In the genomic region with DNA sequence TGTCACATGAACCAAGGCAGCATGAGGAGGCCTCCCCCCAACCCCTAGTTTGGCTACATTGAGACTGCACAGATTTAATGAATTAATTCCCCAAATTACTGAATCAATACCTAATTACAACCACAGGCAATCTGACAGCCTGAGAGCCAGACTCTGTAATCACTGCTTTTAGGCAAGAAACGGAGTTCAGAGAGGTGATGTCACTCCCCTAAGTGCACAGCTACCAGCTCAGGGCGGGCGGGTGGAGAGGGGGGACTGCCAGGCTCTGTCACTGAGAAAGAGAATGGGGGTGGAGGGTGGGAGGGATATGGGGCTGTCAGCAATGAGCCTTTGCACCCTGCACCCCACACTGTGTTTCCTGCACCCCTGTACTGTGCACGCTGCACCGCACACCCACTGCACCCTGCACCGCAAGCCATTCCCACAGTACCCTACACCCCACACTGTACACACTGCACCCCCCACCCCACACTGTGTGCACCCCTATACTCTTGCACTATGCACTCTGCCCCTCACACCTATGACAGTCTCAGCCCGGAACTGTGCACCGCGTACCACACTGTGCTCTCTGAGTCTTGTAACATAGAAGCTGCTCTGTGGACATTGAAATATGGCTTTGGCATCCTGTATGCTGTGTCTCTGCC, we compare ENCODE assay signal across 26 mouse cellular contexts. TPM values are rescaled to one million over a fixed set of nuclear protein-coding genes. Genes with fewer than 3 reads are reported as not detected.
A peak's percentile ranks its signal among the peaks of the same experiment; 100 is the strongest.
DNase-seq lines count a peak whose midpoint lies in the region; ATAC-seq and TF ChIP-seq lines count a peak whose summit lies in the region.
"Had no signal": no experiment of that assay in that cellular context is flagged by ENCODE, and none has a peak within 500 bp of the region (broad histone marks: within the 10 kb centered on the region; RNA-seq: fewer than 3 reads in every experiment).

No protein-coding gene starts in this region.

- 0 out of 2 replicates have a peak, but pooled peaks have one; percentile 14 for ATAC-seq in heart, embryonic 11.5 days (replicated peaks; ENCODE audit: insufficient number of reproducible peaks, low FRiP score, low TSS enrichment)
- peak; percentile 46; the same call in 1 of the 2 replicates for ATAC-seq in hindbrain, postnatal 0 days
- no peak for ATAC-seq in hindbrain, embryonic 11.5 days (ENCODE audit: low FRiP score)
- peak; percentile 48; the same call in 1 of the 2 replicates for ATAC-seq in midbrain, embryonic 15.5 days (replicated peaks)
- ATAC-seq in midbrain, postnatal 0 days (ENCODE audit: low FRiP score): no peak
- peak; percentile 49; the same call in 1 of the 2 replicates for ATAC-seq in stomach, postnatal 0 days (ENCODE audit: low FRiP score, low TSS enrichment)

- TF ChIP-seq CTCF in hindbrain, postnatal 0 days (IDR thresholded peaks at IDR 0.05; ENCODE audit: low read depth): no peak
- TF ChIP-seq CTCF in midbrain, postnatal 0 days (IDR thresholded peaks at IDR 0.05): no peak
- TF ChIP-seq CTCF in stomach, postnatal 0 days (IDR thresholded peaks at IDR 0.05; ENCODE audit: low read depth): no peak

- no peak overlapping the region for H3K4me2 ChIP-seq in heart, embryonic 11.5 days
- no peak overlapping the region for H3K4me2 ChIP-seq in hindbrain, postnatal 0 days (ENCODE audit: low read depth, low read length)
- H3K4me2 ChIP-seq in hindbrain, embryonic 11.5 days (replicated peaks; ENCODE audit: low read depth, low read length): no peak overlapping the region
- no peak overlapping the region for H3K4me2 ChIP-seq in midbrain, embryonic 15.5 days
- no peak overlapping the region for H3K4me2 ChIP-seq in midbrain, postnatal 0 days (ENCODE audit: low read depth, low read length, poor library complexity, severe bottlenecking)
- H3K4me2 ChIP-seq in stomach, postnatal 0 days (replicated peaks; ENCODE audit: low read depth): no peak overlapping the region
- H3K4me2 ChIP-seq: embryonic facial prominence, embryonic 12.5 days; liver, embryonic 11.5 days; neural tube, embryonic 13.5 days had no signal

- no peak for DNase-seq in heart, adult 9 months (ENCODE audit: low spot score in 2 of 2)
- no peak for DNase-seq in hindbrain, postnatal 0 days (ENCODE audit: low spot score)
- DNase-seq in hindbrain, embryonic 11.5 days (ENCODE audit: low spot score): no peak
- DNase-seq in midbrain, postnatal 0 days (ENCODE audit: low spot score): no peak
- DNase-seq in stomach, postnatal 0 days (ENCODE audit: low spot score): no peak
- DNase-seq in B cell, adult 2 months: no peak
- DNase-seq: cerebellum, adult 8-10 months; gastrocnemius, postnatal 25 days; kidney, adult 11 months; kidney, postnatal 4 days; layer of hippocampus, adult 9-11 months; left cerebral cortex, postnatal 4 days; lung, adult 18-20 months; lung, postnatal 14 days; thymus, postnatal 14 days had no signal

- H3K4me3 ChIP-seq in heart, embryonic 11.5 days (ENCODE audit: low read depth, low read length): no peak overlapping the region
- H3K4me3 ChIP-seq in hindbrain, postnatal 0 days (ENCODE audit: low read length): no peak overlapping the region
- H3K4me3 ChIP-seq in hindbrain, embryonic 11.5 days (ENCODE audit: low read depth, low read length): no peak overlapping the region
- H3K4me3 ChIP-seq in midbrain, embryonic 15.5 days: no peak overlapping the region
- no peak overlapping the region for H3K4me3 ChIP-seq in midbrain, postnatal 0 days (ENCODE audit: low read depth, low read length)
- H3K4me3 ChIP-seq in stomach, postnatal 0 days (ENCODE audit: low read depth, low read length): no peak overlapping the region
- H3K4me3 ChIP-seq: embryonic facial prominence, embryonic 12.5 days; left cerebral cortex, adult 2 months; neural tube, embryonic 13.5 days had no signal

- no peaks in the 10 kb centered on the region for H3K9me3 ChIP-seq in heart, embryonic 11.5 days (replicated peaks; ENCODE audit: control insufficient read depth, low read length)
- no peaks in the 10 kb centered on the region for H3K9me3 ChIP-seq in hindbrain, postnatal 0 days (ENCODE audit: low read length)
- H3K9me3 ChIP-seq in hindbrain, embryonic 11.5 days (ENCODE audit: control insufficient read depth, low read length): no peaks in the 10 kb centered on the region
- H3K9me3 ChIP-seq in midbrain, embryonic 15.5 days: no peaks in the 10 kb centered on the region
- no peaks in the 10 kb centered on the region for H3K9me3 ChIP-seq in midbrain, postnatal 0 days (ENCODE audit: low read length)
- H3K9me3 ChIP-seq in stomach, postnatal 0 days (ENCODE audit: control insufficient read depth, low read length): no peaks in the 10 kb centered on the region
- H3K9me3 ChIP-seq: embryonic facial prominence, embryonic 12.5 days; neural tube, embryonic 13.5 days had no signal

- H3K27me3 ChIP-seq in heart, embryonic 11.5 days (ENCODE audit: control insufficient read depth, insufficient read depth, low read length): peaks cover 26% of the 10 kb centered on the region
- H3K27me3 ChIP-seq in hindbrain, postnatal 0 days (ENCODE audit: insufficient read depth, low read length): no peaks in the 10 kb centered on the region
- H3K27me3 ChIP-seq in hindbrain, embryonic 11.5 days (ENCODE audit: control insufficient read depth, insufficient read depth, low read length): no peaks in the 10 kb centered on the region
- no peaks in the 10 kb centered on the region for H3K27me3 ChIP-seq in midbrain, embryonic 15.5 days (replicated peaks)
- no peaks in the 10 kb centered on the region for H3K27me3 ChIP-seq in midbrain, postnatal 0 days (ENCODE audit: insufficient read depth, low read length)
- no peaks in the 10 kb centered on the region for H3K27me3 ChIP-seq in stomach, postnatal 0 days (ENCODE audit: control insufficient read depth, insufficient read depth, low read length)

- TF ChIP-seq EP300 in stomach, postnatal 0 days (optimal IDR thresholded peaks at IDR 0.05): no peak

- no peak overlapping the region for H3K27ac ChIP-seq in heart, embryonic 11.5 days (ENCODE audit: low read depth, low read length)
- H3K27ac ChIP-seq in hindbrain, postnatal 0 days: no peak overlapping the region
- H3K27ac ChIP-seq in hindbrain, embryonic 11.5 days (ENCODE audit: low read depth, low read length): no peak overlapping the region
- no peak overlapping the region for H3K27ac ChIP-seq in midbrain, embryonic 15.5 days
- H3K27ac ChIP-seq in midbrain, postnatal 0 days (ENCODE audit: low read depth, low read length): no peak overlapping the region
- H3K27ac ChIP-seq in stomach, postnatal 0 days (replicated peaks): no peak overlapping the region
- H3K27ac ChIP-seq: embryonic facial prominence, embryonic 12.5 days; left cerebral cortex, adult 2 months; neural tube, embryonic 13.5 days had no signal

- no peak overlapping the region for H3K9ac ChIP-seq in heart, embryonic 11.5 days (ENCODE audit: low read depth, low read length)
- no peak overlapping the region for H3K9ac ChIP-seq in hindbrain, postnatal 0 days (replicated peaks; ENCODE audit: low read length)
- H3K9ac ChIP-seq in hindbrain, embryonic 11.5 days (ENCODE audit: low read depth, low read length): no peak overlapping the region
- no peak overlapping the region for H3K9ac ChIP-seq in midbrain, embryonic 15.5 days
- no peak overlapping the region for H3K9ac ChIP-seq in midbrain, postnatal 0 days (replicated peaks; ENCODE audit: low read length, poor library complexity, severe bottlenecking)
- H3K9ac ChIP-seq in stomach, postnatal 0 days (ENCODE audit: low read length): no peak overlapping the region
- H3K9ac ChIP-seq: embryonic facial prominence, embryonic 12.5 days; neural tube, embryonic 13.5 days had no signal

- no peaks in the 10 kb centered on the region for H3K36me3 ChIP-seq in heart, embryonic 11.5 days (ENCODE audit: control insufficient read depth, insufficient read depth, low read length)
- H3K36me3 ChIP-seq in hindbrain, postnatal 0 days (ENCODE audit: insufficient read depth, low read length): no peaks in the 10 kb centered on the region
- H3K36me3 ChIP-seq in hindbrain, embryonic 11.5 days (ENCODE audit: control insufficient read depth, insufficient read depth, low read length): no peaks in the 10 kb centered on the region
- no peaks in the 10 kb centered on the region for H3K36me3 ChIP-seq in midbrain, embryonic 15.5 days (replicated peaks)
- H3K36me3 ChIP-seq in midbrain, postnatal 0 days (ENCODE audit: insufficient read depth, low read length): no peaks in the 10 kb centered on the region
- H3K36me3 ChIP-seq in stomach, postnatal 0 days (ENCODE audit: control insufficient read depth, insufficient read depth, low read length): no peaks in the 10 kb centered on the region
- H3K36me3 ChIP-seq: embryonic facial prominence, embryonic 12.5 days; neural tube, embryonic 13.5 days had no signal

- whole genome bisulfite sequencing in heart, embryonic 11.5 days (ENCODE audit: insufficient replicate concordance): 80% methylated on average over 9 of the region's 9 CpGs
- 85% methylated on average over 9 of the region's 9 CpGs for WGBS in hindbrain, postnatal 0 days
- 86% methylated on average over 9 of the region's 9 CpGs for WGBS in hindbrain, embryonic 11.5 days
- 81% methylated on average over 8 of the region's 9 CpGs for WGBS in midbrain, embryonic 15.5 days
- WGBS in midbrain, postnatal 0 days: 87% methylated on average over 9 of the region's 9 CpGs
- 75% methylated on average over 9 of the region's 9 CpGs for WGBS in stomach, postnatal 0 days

- H3K4me1 ChIP-seq in heart, embryonic 11.5 days (ENCODE audit: control insufficient read depth, insufficient read depth, low read length): no peaks in the 10 kb centered on the region
- 0 out of 2 replicates have a peak, but pooled peaks cover 10% of the 10 kb centered on the region for H3K4me1 ChIP-seq in hindbrain, postnatal 0 days (ENCODE audit: insufficient read depth, low read length)
- H3K4me1 ChIP-seq in hindbrain, embryonic 11.5 days (replicated peaks; ENCODE audit: control insufficient read depth, insufficient read depth, low read length): no peaks in the 10 kb centered on the region
- no peaks in the 10 kb centered on the region for H3K4me1 ChIP-seq in midbrain, embryonic 15.5 days
- H3K4me1 ChIP-seq in midbrain, postnatal 0 days (ENCODE audit: insufficient read depth, low read length): no peaks in the 10 kb centered on the region
- H3K4me1 ChIP-seq in stomach, postnatal 0 days (replicated peaks; ENCODE audit: control insufficient read depth, insufficient read depth): no peaks in the 10 kb centered on the region
- H3K4me1 ChIP-seq: embryonic facial prominence, embryonic 12.5 days had no signal

RNA-seq across cellular contexts. Expression of a gene that starts 54.4 kb away (rescaled TPM):
- not detected in 2 replicates for polyA plus RNA-seq in heart, embryonic 11.5 days (2014; fragmentation: Nextera tagmentation; extraction: Ambion mirVana)
- not detected in 2 replicates for total RNA-seq in hindbrain, postnatal 0 days (2014; rRNA removed)
- not detected in 2 replicates for polyA plus RNA-seq in hindbrain, postnatal 0 days (2015; fragmentation: Nextera tagmentation; extraction: Ambion mirVana)
- 6.1 and 6.9 TPM in 2 replicates for polyA plus RNA-seq in hindbrain, embryonic 11.5 days (2014; fragmentation: Nextera tagmentation; extraction: Ambion mirVana)
- polyA plus RNA-seq in midbrain, embryonic 15.5 days (2015; fragmentation: Nextera tagmentation; extraction: Ambion mirVana): not detected in 2 replicates
- not detected in 2 replicates for total RNA-seq in midbrain, postnatal 0 days (2014; rRNA removed)
- not detected in 2 replicates for polyA plus RNA-seq in midbrain, postnatal 0 days (2015; fragmentation: Nextera tagmentation; extraction: Ambion mirVana)
- not detected in 2 replicates for polyA plus RNA-seq in stomach, postnatal 0 days (2015; fragmentation: Nextera tagmentation; extraction: Ambion mirVana)
- total RNA-seq: adrenal gland, adult 18-20 months; gastrocnemius, postnatal 25 days; left cerebral cortex, adult 2 months; left cerebral cortex, postnatal 4 days; megakaryocyte-erythroid progenitor cell, adult 5-6 weeks had no signal
- polyA plus RNA-seq: C2C12; heart, embryonic 16.5 days; liver, embryonic 11.5 days; small intestine, adult 2 months had no signal

RNA-seq across cellular contexts. Expression of a gene that starts 56.4 kb away (rescaled TPM):
- 0.04 TPM in 1 of 2 replicates, not detected in the other for polyA plus RNA-seq in heart, embryonic 11.5 days (2014; fragmentation: Nextera tagmentation; extraction: Ambion mirVana)
- 33.1 and 33.6 TPM in 2 replicates for total RNA-seq in hindbrain, postnatal 0 days (2014; rRNA removed)
- 1.8 and 2.3 TPM in 2 replicates for polyA plus RNA-seq in hindbrain, postnatal 0 days (2015; fragmentation: Nextera tagmentation; extraction: Ambion mirVana)
- 0.06 and 0.07 TPM in 2 replicates for polyA plus RNA-seq in hindbrain, embryonic 11.5 days (2014; fragmentation: Nextera tagmentation; extraction: Ambion mirVana)
- 0.32 and 0.86 TPM in 2 replicates for polyA plus RNA-seq in midbrain, embryonic 15.5 days (2015; fragmentation: Nextera tagmentation; extraction: Ambion mirVana)
- total RNA-seq in midbrain, postnatal 0 days (2014; rRNA removed): 7.4 and 10.5 TPM in 2 replicates
- 0.79 and 0.96 TPM in 2 replicates for polyA plus RNA-seq in midbrain, postnatal 0 days (2015; fragmentation: Nextera tagmentation; extraction: Ambion mirVana)
- polyA plus RNA-seq in stomach, postnatal 0 days (2015; fragmentation: Nextera tagmentation; extraction: Ambion mirVana): not detected in 2 replicates
- total RNA-seq: megakaryocyte-erythroid progenitor cell, adult 5-6 weeks had no signal
- polyA plus RNA-seq: C2C12; liver, embryonic 11.5 days had no signal

Comparison
In these comparisons a context has a peak if more than half of its experiments do, and no peak if none do; other contexts are left out.
1. ATAC-seq: peak in heart, embryonic 11.5 days (single experiment), hindbrain, postnatal 0 days (single experiment), midbrain, embryonic 15.5 days (single experiment) and stomach, postnatal 0 days (single experiment); none in hindbrain, embryonic 11.5 days (single experiment) and midbrain, postnatal 0 days (single experiment).